Mouse (Mus musculus) megakaryocyte, embryonic 14.5 days (primary cell): ENCODE results near the gene Entpd1.

Experiments
- FLI1 ChIP-seq: IDR thresholded peaks from 2 replicates; pipeline ENCODE4 v1.6.1; 2012; ENCODE audit warnings: low read length, inconsistent platforms, mixed read lengths
- GATA1 ChIP-seq: IDR thresholded peaks from 3 replicates; pipeline ENCODE4 v1.6.1; 2012; ENCODE audit warnings: mixed read lengths, low read length, inconsistent platforms, borderline replicate concordance

DNA sequence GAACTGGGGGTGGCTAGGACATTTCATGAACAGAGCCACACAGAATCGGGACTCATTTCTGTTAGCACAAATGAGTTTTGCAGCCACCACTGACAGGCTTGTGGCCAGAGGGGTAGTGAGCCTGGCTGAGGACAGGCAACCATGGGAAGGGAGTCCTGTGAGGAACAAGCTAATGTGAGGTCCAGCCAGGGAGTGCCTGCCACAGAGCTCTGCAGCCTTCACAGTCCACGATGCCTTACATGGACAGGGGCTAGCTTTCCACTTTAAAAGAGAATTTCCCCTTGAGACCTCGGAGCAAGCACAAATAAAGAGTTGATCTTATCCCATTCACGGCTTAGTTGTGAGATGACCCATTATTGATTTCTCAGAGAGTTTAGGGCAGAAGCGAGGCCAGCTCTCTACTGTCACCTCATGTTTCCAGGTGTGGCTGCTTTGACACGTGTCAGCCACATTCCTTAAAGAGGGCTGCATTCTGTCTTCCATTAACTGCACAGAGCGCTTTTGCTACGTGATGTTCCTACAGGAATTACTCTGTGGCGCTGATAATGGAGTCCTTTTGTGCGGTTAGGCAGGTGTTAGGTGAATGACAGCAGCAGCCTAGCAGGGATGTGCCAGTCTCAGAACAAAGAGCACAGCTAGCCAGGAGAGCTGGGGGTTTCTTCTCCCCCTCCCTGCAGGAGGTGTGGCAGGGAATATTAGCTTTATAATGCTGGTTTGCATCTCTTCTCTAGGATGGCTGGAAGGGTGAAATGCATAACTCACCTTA, 48.1 kb upstream of the Entpd1 start:
- TF ChIP-seq FLI1 (no peak), GATA1 (no peak)
